Mouse (Mus musculus) CH12.LX (cell line): ENCODE data around the gene Grpel1. TPM values are rescaled to one million over a fixed set of nuclear protein-coding genes. Genes with fewer than 3 reads are reported as not detected.

ENCODE experiments used
- DNase-seq: peaks from one replicate; pipeline ENCODE4 v3.0.0-alpha.2; 2013; ENCODE audit errors: extremely low read depth
- H3K27ac ChIP-seq: 2 replicates; pipeline ENCODE4 v1.5.1; 2012; ENCODE audit warnings: low read depth, mild to moderate bottlenecking, control low read depth, moderate library complexity; ENCODE audit not compliant: insufficient read depth
- H3K27me3 ChIP-seq: replicated peaks from 2 replicates; pipeline ENCODE3; 2012; ENCODE audit warnings: inconsistent platforms
- H3K36me3 ChIP-seq, 2 experiments: replicated peaks in 1 of 2; 2 replicates each; pipeline versions ENCODE3 to v1.6.1; 2012; ENCODE audit warnings: inconsistent platforms in 1 of 2, low read length in 1 of 2, mild to moderate bottlenecking in 1 of 2, mixed read lengths in 1 of 2, moderate library complexity in 1 of 2; ENCODE audit not compliant: control insufficient read depth in 1 of 2, insufficient read depth in 1 of 2
- H3K4me1 ChIP-seq, 2 experiments: 2 replicates each; pipeline ENCODE4 v1.6.1; 2012; ENCODE audit warnings: inconsistent platforms in 1 of 2, moderate library complexity in 1 of 2; ENCODE audit not compliant: insufficient read depth in 2 of 2, control insufficient read depth in 1 of 2
- H3K4me2 ChIP-seq: 2 replicates; pipeline ENCODE4 v1.6.1; 2012; ENCODE audit warnings: low read depth, mild to moderate bottlenecking, control low read depth; ENCODE audit not compliant: poor library complexity, insufficient read depth, severe bottlenecking
- H3K4me3 ChIP-seq, 3 experiments: fragments of 150-350 bp in 1 of 3; sonication (generic) in 1 of 3; replicated peaks in 1 of 3; 2 replicates each; pipeline versions ENCODE3 to v1.5.1; 2011 to 2012; ENCODE audit warnings: low read depth in 2 of 3, low read length in 2 of 3, mild to moderate bottlenecking in 2 of 3, moderate library complexity in 2 of 3, control low read depth in 1 of 3, improper control_type of control experiment in 1 of 3, inconsistent platforms in 1 of 3, mixed read lengths in 1 of 3; ENCODE audit not compliant: poor library complexity in 1 of 3
- H3K79me2 ChIP-seq: replicated peaks from 2 replicates; pipeline ENCODE4 v1.6.1; 2012; ENCODE audit warnings: mild to moderate bottlenecking, moderate library complexity; ENCODE audit not compliant: control insufficient read depth, poor library complexity, insufficient read depth, severe bottlenecking; ENCODE audit errors: extremely low read depth
- H3K9ac ChIP-seq: 2 replicates; pipeline ENCODE4 v1.6.1; 2012; ENCODE audit warnings: low read depth, mild to moderate bottlenecking, control low read depth, moderate library complexity; ENCODE audit not compliant: insufficient read depth
- H3K9me3 ChIP-seq: replicated peaks from 2 replicates; pipeline ENCODE3; 2012; ENCODE audit warnings: low read length, inconsistent platforms, mixed read lengths
- BHLHE40 ChIP-seq: IDR thresholded peaks from 2 replicates; pipeline ENCODE4 v1.6.1; 2011; ENCODE audit warnings: mild to moderate bottlenecking, low read depth, low read length, improper control_type of control experiment
- CHD2 ChIP-seq: IDR thresholded peaks from 2 replicates; pipeline ENCODE4 v1.6.1; 2011; ENCODE audit warnings: low read length, improper control_type of control experiment
- E2F4 ChIP-seq: IDR thresholded peaks from 2 replicates; pipeline ENCODE4 v1.6.1; 2011; ENCODE audit warnings: low read depth, low read length, improper control_type of control experiment; ENCODE audit not compliant: insufficient replicate concordance
- ELF1 ChIP-seq: IDR thresholded peaks from 2 replicates; pipeline ENCODE4 v1.6.1; 2014; ENCODE audit warnings: low read depth, mild to moderate bottlenecking, inconsistent platforms, low read length, improper control_type of control experiment
- ETS1 ChIP-seq: conservative IDR thresholded peaks from 2 replicates; pipeline ENCODE4 v1.6.1; 2012; ENCODE audit warnings: low read depth, mild to moderate bottlenecking, inconsistent platforms, low read length, improper control_type of control experiment, moderate library complexity
- GABPA ChIP-seq: IDR thresholded peaks from 2 replicates; pipeline ENCODE4 v1.6.1; 2012; ENCODE audit warnings: low read depth, low read length, improper control_type of control experiment, inconsistent platforms; ENCODE audit not compliant: insufficient replicate concordance
- HCFC1 ChIP-seq: IDR thresholded peaks from 2 replicates; pipeline ENCODE4 v1.6.1; 2012; ENCODE audit warnings: low read depth, mild to moderate bottlenecking, inconsistent platforms, low read length, improper control_type of control experiment
- IRF4 ChIP-seq: IDR thresholded peaks from 2 replicates; pipeline ENCODE4 v1.6.1; 2014; ENCODE audit warnings: low read depth, mild to moderate bottlenecking, inconsistent platforms, low read length, improper control_type of control experiment
- JUN ChIP-seq: IDR thresholded peaks from 2 replicates; pipeline ENCODE4 v1.6.1; 2011; ENCODE audit warnings: low read depth, mild to moderate bottlenecking, low read length, improper control_type of control experiment, moderate library complexity; ENCODE audit not compliant: insufficient read depth
- KAT2A ChIP-seq: IDR thresholded peaks from 2 replicates; pipeline ENCODE4 v1.6.1; 2012; ENCODE audit warnings: low read length, improper control_type of control experiment, inconsistent platforms; ENCODE audit not compliant: insufficient replicate concordance
- MAX ChIP-seq: IDR thresholded peaks from 2 replicates; pipeline ENCODE4 v1.6.1; 2011; ENCODE audit warnings: low read length, improper control_type of control experiment
- MAZ ChIP-seq: IDR thresholded peaks from 2 replicates; pipeline ENCODE4 v1.6.1; 2012; ENCODE audit warnings: low read depth, mild to moderate bottlenecking, inconsistent platforms, low read length, improper control_type of control experiment, moderate library complexity
- MEF2A ChIP-seq: IDR thresholded peaks from 2 replicates; pipeline ENCODE4 v1.6.1; 2014; ENCODE audit warnings: low read depth, mild to moderate bottlenecking, inconsistent platforms, low read length, improper control_type of control experiment, borderline replicate concordance
- MYC ChIP-seq: IDR thresholded peaks from 2 replicates; pipeline ENCODE4 v1.6.1; 2011; ENCODE audit warnings: low read depth, mild to moderate bottlenecking, improper control_type of control experiment, low read length
- NELFE ChIP-seq: IDR thresholded peaks from 2 replicates; pipeline ENCODE4 v1.6.1; 2011; ENCODE audit warnings: low read depth, low read length, improper control_type of control experiment
- PAX5 ChIP-seq: IDR thresholded peaks from 2 replicates; pipeline ENCODE4 v1.6.1; 2012; ENCODE audit warnings: low read length, inconsistent platforms, mixed read lengths
- POLR2AphosphoS2 ChIP-seq: IDR thresholded peaks from 2 replicates; pipeline ENCODE4 v1.6.1; 2011; ENCODE audit warnings: low read depth, low read length, improper control_type of control experiment
- RAD21 ChIP-seq: IDR thresholded peaks from 2 replicates; pipeline ENCODE4 v1.6.1; 2011; ENCODE audit warnings: low read depth, mild to moderate bottlenecking, low read length, improper control_type of control experiment, moderate library complexity
- RCOR1 ChIP-seq: conservative IDR thresholded peaks from 2 replicates; pipeline ENCODE4 v1.6.1; 2012; ENCODE audit warnings: low read depth, mild to moderate bottlenecking, inconsistent platforms, low read length, improper control_type of control experiment
- SIN3A ChIP-seq: IDR thresholded peaks from 2 replicates; pipeline ENCODE4 v1.6.1; 2012; ENCODE audit warnings: low read length, improper control_type of control experiment, inconsistent platforms
- TBP ChIP-seq: conservative IDR thresholded peaks from 2 replicates; pipeline ENCODE4 v1.6.1; 2011; ENCODE audit warnings: low read depth, low read length, improper control_type of control experiment
- TCF12 ChIP-seq: IDR thresholded peaks from 2 replicates; pipeline ENCODE4 v1.6.1; 2014; ENCODE audit warnings: low read depth, mild to moderate bottlenecking, inconsistent platforms, low read length, improper control_type of control experiment
- USF2 ChIP-seq: conservative IDR thresholded peaks from 2 replicates; pipeline ENCODE4 v1.6.1; 2011; ENCODE audit warnings: low read depth, low read length, improper control_type of control experiment
- ZC3H11A ChIP-seq: IDR thresholded peaks from 2 replicates; pipeline ENCODE4 v1.6.1; 2012; ENCODE audit warnings: low read depth, mild to moderate bottlenecking, inconsistent platforms, low read length, improper control_type of control experiment
- ZKSCAN1 ChIP-seq: IDR thresholded peaks from 2 replicates; pipeline ENCODE4 v1.6.1; 2012; ENCODE audit warnings: low read depth, inconsistent platforms, low read length, improper control_type of control experiment, borderline replicate concordance
- ZNF384 ChIP-seq: IDR thresholded peaks from 2 replicates; pipeline ENCODE4 v1.6.1; 2012; ENCODE audit warnings: low read depth, low read length, improper control_type of control experiment, inconsistent platforms
- dilution Hi-C: fragments of 300-500 bp; cut with MboI; formaldehyde crosslinking; loops from 2 replicates; pipeline ENCODE4 v1.14.3; 2020; ENCODE audit warnings: low sequenced_read_pairs; ENCODE audit not compliant: extremely low pct_unique_long_range_greater_than_20kb, extremely low pct_ligation_motif_present
- in situ Hi-C: fragments of 300-500 bp; cut with MboI; formaldehyde crosslinking; loops from 3 replicates; pipeline ENCODE4 v1.14.3; 2019; ENCODE audit warnings: low sequenced_read_pairs, low pct_ligation_motif_present, low pct_unique_long_range_greater_than_20kb, mixed read lengths
- polyA plus RNA-seq: library from polyadenylated mRNA; unstranded; fragments of >175 nt; gene quantifications from 2 replicates; pipeline ENCODE4 v1.2.1, GENCODE M21; 2012; ENCODE audit warnings: low read depth; ENCODE audit not compliant: insufficient read length
- total RNA-seq, 2 experiments: library from RNA; depleted of rRNA; stranded (reverse); fragments of 300-350 nt in 1 of 2; fragments of >200 nt in 1 of 2; gene quantifications; 2 replicates each; pipeline ENCODE4 v1.2.3; 2012 to 2014

Gene Grpel1
- total and polyA plus RNA-seq, 3 experiments, result 37.4 to 59.7 (median 41.2) TPM

GRCm38 (mm10) chr5:36493919-36494318 is 29.1 kb downstream of the Grpel1 start:
- no peak overlapping the region for H3K9ac ChIP-seq
- peaks cover 48 to 78% of the 10 kb centered on the region in 2 experiments for H3K36me3 ChIP-seq
- in situ Hi-C loops (no loop called here), dilution Hi-C loops (no loop called here)
- no peaks in the 10 kb centered on the region for H3K79me2 ChIP-seq
- no peak for DNase-seq
- no peaks in the 10 kb centered on the region for H3K9me3 ChIP-seq
- peaks cover 0 to 14% of the 10 kb centered on the region in 2 experiments; a peak in 2 of 4 replicates for H3K4me1 ChIP-seq
- no peak overlapping the region for H3K4me3 ChIP-seq
- no peak overlapping the region for H3K27ac ChIP-seq
- no peak overlapping the region for H3K4me2 ChIP-seq
- H3K27me3 ChIP-seq, result no peaks in the 10 kb centered on the region
- TF ChIP-seq MYC (no peak), TCF12 (no peak), CHD2 (no peak), ELF1 (no peak), RAD21 (no peak), ZKSCAN1 (no peak), ZNF384 (no peak), GABPA (no peak), MAZ (no peak), BHLHE40 (no peak), HCFC1 (no peak), USF2 (no peak), JUN (no peak), ZC3H11A (no peak), TBP (no peak), KAT2A (no peak), RCOR1 (no peak), IRF4 (no peak)

- no peak overlapping the region for H3K4me2 ChIP-seq
- H3K36me3 ChIP-seq, result peaks cover 54 to 78% of the 10 kb centered on the region in 2 experiments
- dilution Hi-C loops (no loop called here), in situ Hi-C loops (no loop called here)
- H3K9me3 ChIP-seq, result no peaks in the 10 kb centered on the region
- DNase-seq, result no peak
- no peak overlapping the region for H3K4me3 ChIP-seq
- H3K79me2 ChIP-seq, result no peaks in the 10 kb centered on the region
- TF ChIP-seq POLR2AphosphoS2, result no peak
- TF ChIP-seq NELFE, result no peak
- no peak for TF ChIP-seq ZNF384
- no peak for TF ChIP-seq BHLHE40
- no peak for TF ChIP-seq MEF2A
- no peak for TF ChIP-seq E2F4
- TF ChIP-seq KAT2A, result no peak
- no peak for TF ChIP-seq PAX5
- TF ChIP-seq MAX, result no peak
- TF ChIP-seq ETS1, result no peak
- no peak for TF ChIP-seq SIN3A
- no peaks in the 10 kb centered on the region for H3K27me3 ChIP-seq
- H3K27ac ChIP-seq, result no peak overlapping the region
- H3K9ac ChIP-seq, result no peak overlapping the region
- peaks cover 0 to 11% of the 10 kb centered on the region in 2 experiments; a peak in 1 of 4 replicates for H3K4me1 ChIP-seq
Measured at GRCm38 (mm10) chr5:36494709-36495108, 29.9 kb downstream of the Grpel1 start.
